1 mouse cellular context compared by ENCODE assay signal in genomic region chr6:113216280-113216679, GRCm38 (mm10).
A peak's percentile ranks its signal among the peaks of the same experiment; 100 is the strongest.
TF ChIP-seq lines count a peak whose summit lies in the region.

No protein-coding gene starts in this region.

TF ChIP-seq in ES-E14, 5 proteins besides CTCF, POLR2A, EP300 and RAD21:
- TF ChIP-seq ZNF384 (IDR thresholded peaks at IDR 0.05; ENCODE audit: low read depth, low read length) (no peak), MAFK (IDR thresholded peaks at IDR 0.05; ENCODE audit: insufficient read depth, low read depth, low read length) (no peak), ZC3H11A (IDR thresholded peaks at IDR 0.05; ENCODE audit: borderline replicate concordance, low read depth, low read length) (peak; percentile 2; the same call in 1 of the 2 replicates), CHD2 (IDR thresholded peaks at IDR 0.05; ENCODE audit: low read depth, low read length) (no peak), HCFC1 (IDR thresholded peaks at IDR 0.05; ENCODE audit: borderline replicate concordance, insufficient read depth, low read length) (no peak)
TF ChIP-seq in ES-E14: peak in this region for 1.
